Mouse (Mus musculus) limb, embryonic 14.5 days (tissue): ENCODE measurements at regions not wholly inside any gene's neighbourhood (a gene's known extent, or its start where the extent isn't known, plus 50 kb on each side); places are given as distances from the start of the nearest gene placed in this dataset.

ENCODE experiments used
- ATAC-seq: fragments of 200-750 bp; cut with Nextera tagmentation; 2 replicates; pipeline ENCODE4 v1.8.0; 2017; ENCODE audit warnings: low read depth, moderate number of reproducible peaks, moderate TSS enrichment; ENCODE audit not compliant: low FRiP score
- DNase-seq: peaks from one replicate; pipeline ENCODE4 v3.0.0-alpha.2; 2015; ENCODE audit warnings: low spot score
- H3K27ac ChIP-seq: fragments of 300-500 bp; sonication (generic); replicated peaks from 2 replicates; pipeline ENCODE4 v1.5.1; 2014; ENCODE audit warnings: low read depth, mild to moderate bottlenecking, low read length, moderate library complexity, mixed read lengths
- H3K27me3 ChIP-seq: fragments of 300-500 bp; sonication (generic); 2 replicates; pipeline ENCODE4 v1.6.1; 2014; ENCODE audit warnings: low read length, mixed read lengths; ENCODE audit not compliant: control insufficient read depth, insufficient read depth
- H3K36me3 ChIP-seq: fragments of 300-500 bp; sonication (generic); 2 replicates; pipeline ENCODE4 v1.6.1; 2014; ENCODE audit warnings: mild to moderate bottlenecking, low read length, moderate library complexity, mixed read lengths; ENCODE audit not compliant: control insufficient read depth, insufficient read depth
- H3K4me1 ChIP-seq: fragments of 300-500 bp; sonication (generic); 2 replicates; pipeline ENCODE4 v1.6.1; 2014; ENCODE audit warnings: antibody characterized with exemption, low read length, mixed read lengths; ENCODE audit not compliant: control insufficient read depth, insufficient read depth
- H3K4me2 ChIP-seq: fragments of 300-500 bp; sonication (generic); replicated peaks from 2 replicates; pipeline ENCODE4 v1.6.1; 2014; ENCODE audit warnings: low read depth, mild to moderate bottlenecking, low read length, moderate library complexity; ENCODE audit not compliant: severe bottlenecking
- H3K4me3 ChIP-seq: fragments of 300-500 bp; sonication (generic); replicated peaks from 2 replicates; pipeline ENCODE4 v1.5.1; 2014; ENCODE audit warnings: low read length
- H3K9ac ChIP-seq: fragments of 300-500 bp; sonication (generic); 2 replicates; pipeline ENCODE4 v1.6.1; 2014; ENCODE audit warnings: mild to moderate bottlenecking, low read depth, low read length, moderate library complexity; ENCODE audit not compliant: severe bottlenecking
- H3K9me3 ChIP-seq: fragments of 300-500 bp; sonication (generic); 2 replicates; pipeline ENCODE4 v1.6.1; 2016; ENCODE audit warnings: low read length; ENCODE audit not compliant: control insufficient read depth
- POLR2A ChIP-seq: fragments of 200-500 bp; IDR thresholded peaks from 2 replicates; pipeline ENCODE4 v1.8.0; 2012; ENCODE audit warnings: inconsistent platforms, mild to moderate bottlenecking, moderate library complexity, borderline replicate concordance; ENCODE audit not compliant: insufficient read depth, insufficient read length; ENCODE audit errors: extremely low read depth
- WGBS: fragments of 180-500 bp; shearing (Covaris S2); extraction: QIAGEN DNeasy Blood & Tissue Kit; methylation state at CpG from one replicate; pipeline ENCODE4 v1.1.7; 2014; 5-methylcytosine and 5-hydroxymethylcytosine counted together

GRCm38 (mm10) chr4:150800774-150801173, 52.9 kb upstream of the Errfi1 start:
- DNase-seq (no peak), ATAC-seq (no peak)
- TF ChIP-seq POLR2A = no peak
- H3K27ac ChIP-seq = no peak overlapping the region
- H3K4me2 ChIP-seq = no peak overlapping the region
- no peak overlapping the region for H3K4me3 ChIP-seq
- H3K27me3 ChIP-seq = no peaks in the 10 kb centered on the region
- H3K36me3 ChIP-seq = no peaks in the 10 kb centered on the region
- peaks cover 20% of the 10 kb centered on the region for H3K4me1 ChIP-seq
- no peaks in the 10 kb centered on the region for H3K9me3 ChIP-seq
- WGBS = 81% methylated on average over 8 of the region's 8 CpGs
- no peak overlapping the region for H3K9ac ChIP-seq

GRCm38 (mm10) chr4:150799550-150800398, 53.9 kb upstream of the Errfi1 start:
- H3K9ac ChIP-seq = no peak overlapping the region
- TF ChIP-seq POLR2A = no peak
- no peak overlapping the region for H3K4me3 ChIP-seq
- no peak; the same call in 1 of the 2 replicates for ATAC-seq
- H3K4me2 ChIP-seq = peak overlapping the region; percentile 10; the same call in 1 of the 2 replicates
- H3K4me1 ChIP-seq = peaks cover 20% of the 10 kb centered on the region
- no peaks in the 10 kb centered on the region for H3K9me3 ChIP-seq
- no peaks in the 10 kb centered on the region for H3K36me3 ChIP-seq
- H3K27me3 ChIP-seq = no peaks in the 10 kb centered on the region
- DNase-seq = peak; percentile 47
- WGBS = 19% methylated on average over 22 of the region's 22 CpGs
- no peak overlapping the region for H3K27ac ChIP-seq

- peak; percentile 48 for DNase-seq
- TF ChIP-seq POLR2A = no peak
- no peaks in the 10 kb centered on the region for H3K27me3 ChIP-seq
- H3K36me3 ChIP-seq = no peaks in the 10 kb centered on the region
- peaks cover 20% of the 10 kb centered on the region for H3K4me1 ChIP-seq
- peak; percentile 25; the same call in 1 of the 2 replicates for ATAC-seq
- no peaks in the 10 kb centered on the region for H3K9me3 ChIP-seq
- no peak overlapping the region for H3K4me3 ChIP-seq
- peak overlapping the region; percentile 10; the same call in 1 of the 2 replicates for H3K4me2 ChIP-seq
- no peak overlapping the region for H3K27ac ChIP-seq
- 21% methylated on average over 13 of the region's 13 CpGs for WGBS
- H3K9ac ChIP-seq = no peak overlapping the region
These were observed 54.8 kb upstream of the Errfi1 start for GRCm38 (mm10) chr4:150798783-150799530.

GRCm38 (mm10) chr4:150798281-150798680, 55.4 kb upstream of the Errfi1 start:
- 87% methylated on average over 8 of the region's 8 CpGs for WGBS
- Histone ChIP-seq H3K4me2 (no peak overlapping the region), H3K4me3 (no peak overlapping the region), H3K9ac (no peak overlapping the region), H3K27me3 (no peaks in the 10 kb centered on the region), H3K27ac (no peak overlapping the region), H3K36me3 (no peaks in the 10 kb centered on the region), H3K9me3 (no peaks in the 10 kb centered on the region), H3K4me1 (peaks cover 20% of the 10 kb centered on the region)
- no peak for TF ChIP-seq POLR2A
- DNase-seq (no peak), ATAC-seq (no peak)

- H3K9me3 ChIP-seq = no peaks in the 10 kb centered on the region
- H3K4me2 ChIP-seq = no peak overlapping the region
- no peak for TF ChIP-seq POLR2A
- no peaks in the 10 kb centered on the region for H3K27me3 ChIP-seq
- 82% methylated on average over 3 of the region's 3 CpGs for WGBS
- peaks cover 20% of the 10 kb centered on the region for H3K4me1 ChIP-seq
- H3K27ac ChIP-seq = no peak overlapping the region
- H3K9ac ChIP-seq = no peak overlapping the region
- no peak overlapping the region for H3K4me3 ChIP-seq
- ATAC-seq (no peak), DNase-seq (no peak)
- no peaks in the 10 kb centered on the region for H3K36me3 ChIP-seq
These were observed 56.7 kb upstream of the Errfi1 start for GRCm38 (mm10) chr4:150797057-150797456.
